Mouse (Mus musculus) limb, embryonic 14.5 days (tissue): ENCODE measurements around the gene Grip1. TPM values are rescaled to one million over a fixed set of nuclear protein-coding genes. Genes with fewer than 3 reads are reported as not detected.

ENCODE experiments used
- ATAC-seq: fragments of 200-750 bp; cut with Nextera tagmentation; 2 replicates; pipeline ENCODE4 v1.8.0; 2017; ENCODE audit warnings: low read depth, moderate number of reproducible peaks, moderate TSS enrichment; ENCODE audit not compliant: low FRiP score
- DNase-seq: peaks from one replicate; pipeline ENCODE4 v3.0.0-alpha.2; 2015; ENCODE audit warnings: low spot score
- H3K27ac ChIP-seq: fragments of 300-500 bp; sonication (generic); replicated peaks from 2 replicates; pipeline ENCODE4 v1.5.1; 2014; ENCODE audit warnings: low read depth, mild to moderate bottlenecking, low read length, moderate library complexity, mixed read lengths
- H3K27me3 ChIP-seq: fragments of 300-500 bp; sonication (generic); 2 replicates; pipeline ENCODE4 v1.6.1; 2014; ENCODE audit warnings: low read length, mixed read lengths; ENCODE audit not compliant: control insufficient read depth, insufficient read depth
- H3K36me3 ChIP-seq: fragments of 300-500 bp; sonication (generic); 2 replicates; pipeline ENCODE4 v1.6.1; 2014; ENCODE audit warnings: mild to moderate bottlenecking, low read length, moderate library complexity, mixed read lengths; ENCODE audit not compliant: control insufficient read depth, insufficient read depth
- H3K4me1 ChIP-seq: fragments of 300-500 bp; sonication (generic); 2 replicates; pipeline ENCODE4 v1.6.1; 2014; ENCODE audit warnings: antibody characterized with exemption, low read length, mixed read lengths; ENCODE audit not compliant: control insufficient read depth, insufficient read depth
- H3K4me2 ChIP-seq: fragments of 300-500 bp; sonication (generic); replicated peaks from 2 replicates; pipeline ENCODE4 v1.6.1; 2014; ENCODE audit warnings: low read depth, mild to moderate bottlenecking, low read length, moderate library complexity; ENCODE audit not compliant: severe bottlenecking
- H3K4me3 ChIP-seq: fragments of 300-500 bp; sonication (generic); replicated peaks from 2 replicates; pipeline ENCODE4 v1.5.1; 2014; ENCODE audit warnings: low read length
- H3K9ac ChIP-seq: fragments of 300-500 bp; sonication (generic); 2 replicates; pipeline ENCODE4 v1.6.1; 2014; ENCODE audit warnings: mild to moderate bottlenecking, low read depth, low read length, moderate library complexity; ENCODE audit not compliant: severe bottlenecking
- H3K9me3 ChIP-seq: fragments of 300-500 bp; sonication (generic); 2 replicates; pipeline ENCODE4 v1.6.1; 2016; ENCODE audit warnings: low read length; ENCODE audit not compliant: control insufficient read depth
- POLR2A ChIP-seq: fragments of 200-500 bp; IDR thresholded peaks from 2 replicates; pipeline ENCODE4 v1.8.0; 2012; ENCODE audit warnings: inconsistent platforms, mild to moderate bottlenecking, moderate library complexity, borderline replicate concordance; ENCODE audit not compliant: insufficient read depth, insufficient read length; ENCODE audit errors: extremely low read depth
- WGBS: fragments of 180-500 bp; shearing (Covaris S2); extraction: QIAGEN DNeasy Blood & Tissue Kit; methylation state at CpG from one replicate; pipeline ENCODE4 v1.1.7; 2014; 5-methylcytosine and 5-hydroxymethylcytosine counted together
- polyA plus RNA-seq, 2 experiments: library from polyadenylated mRNA; depleted of rRNA in 1 of 2; stranded (reverse) in 1 of 2; unstranded in 1 of 2; fragments of >200 nt; fragmentation: Nextera tagmentation in 1 of 2; extraction: Ambion mirVana in 1 of 2; gene quantifications; 2 replicates each; pipeline versions ENCODE4 v1.2.1 to v1.2.3; 2012 to 2014

Gene Grip1
- polyA plus RNA-seq, 2 experiments, result 5.9 to 7.6 TPM

GRCm38 (mm10) chr10:120035824-120036223 lies 582.2 kb downstream of the Grip1 start:
- Histone ChIP-seq H3K4me1 (no peaks in the 10 kb centered on the region), H3K4me3 (no peak overlapping the region), H3K36me3 (no peaks in the 10 kb centered on the region), H3K4me2 (no peak overlapping the region), H3K9me3 (no peaks in the 10 kb centered on the region), H3K27ac (no peak overlapping the region), H3K27me3 (no peaks in the 10 kb centered on the region), H3K9ac (no peak overlapping the region)
- ATAC-seq, result no peak
- no peak for TF ChIP-seq POLR2A
- no peak for DNase-seq
- 79% methylated on average over 6 of the region's 6 CpGs for whole genome bisulfite sequencing

GRCm38 (mm10) chr10:120038194-120038593 lies 584.6 kb downstream of the Grip1 start:
- no peak overlapping the region for H3K27ac ChIP-seq
- no peak for ATAC-seq
- H3K4me3 ChIP-seq, result no peak overlapping the region
- H3K4me2 ChIP-seq, result no peak overlapping the region
- no peaks in the 10 kb centered on the region for H3K4me1 ChIP-seq
- no peaks in the 10 kb centered on the region for H3K9me3 ChIP-seq
- no peaks in the 10 kb centered on the region for H3K27me3 ChIP-seq
- no peak for TF ChIP-seq POLR2A
- WGBS, result 87% methylated on average over 5 of the region's 5 CpGs
- no peak overlapping the region for H3K9ac ChIP-seq
- H3K36me3 ChIP-seq, result no peaks in the 10 kb centered on the region
- no peak for DNase-seq

- H3K4me1 ChIP-seq, result no peaks in the 10 kb centered on the region
- H3K9ac ChIP-seq, result no peak overlapping the region
- 74% methylated on average over 6 of the region's 6 CpGs for WGBS
- DNase-seq (no peak), ATAC-seq (no peak)
- no peaks in the 10 kb centered on the region for H3K36me3 ChIP-seq
- no peaks in the 10 kb centered on the region for H3K27me3 ChIP-seq
- H3K4me3 ChIP-seq, result no peak overlapping the region
- no peaks in the 10 kb centered on the region for H3K9me3 ChIP-seq
- no peak for TF ChIP-seq POLR2A
- no peak overlapping the region for H3K4me2 ChIP-seq
- H3K27ac ChIP-seq, result no peak overlapping the region
These were observed 590.6 kb downstream of the Grip1 start for GRCm38 (mm10) chr10:120044237-120044636.

- WGBS, result 95% methylated on average over 2 of the region's 2 CpGs
- Histone ChIP-seq H3K4me1 (no peaks in the 10 kb centered on the region), H3K27me3 (no peaks in the 10 kb centered on the region), H3K36me3 (no peaks in the 10 kb centered on the region), H3K4me3 (no peak overlapping the region), H3K9me3 (no peaks in the 10 kb centered on the region), H3K27ac (no peak overlapping the region), H3K4me2 (no peak overlapping the region), H3K9ac (no peak overlapping the region)
- DNase-seq (no peak), ATAC-seq (no peak)
- TF ChIP-seq POLR2A, result no peak
These were observed 591.1 kb downstream of the Grip1 start for GRCm38 (mm10) chr10:120044714-120045234.

- DNase-seq (no peak), ATAC-seq (no peak)
- Histone ChIP-seq H3K9me3 (no peaks in the 10 kb centered on the region), H3K36me3 (no peaks in the 10 kb centered on the region), H3K4me1 (no peaks in the 10 kb centered on the region), H3K9ac (no peak overlapping the region), H3K27ac (no peak overlapping the region), H3K4me2 (no peak overlapping the region), H3K27me3 (no peaks in the 10 kb centered on the region), H3K4me3 (no peak overlapping the region)
- WGBS, result 85% methylated on average over 10 of the region's 10 CpGs
- TF ChIP-seq POLR2A, result no peak
These were observed 607.1 kb downstream of the Grip1 start for GRCm38 (mm10) chr10:120060579-120061237.
